Mouse (Mus musculus): Measurements from ENCODE around the gene Bub1. TPM values are rescaled to one million over a fixed set of nuclear protein-coding genes. Genes with fewer than 3 reads are reported as not detected.

Gene Bub1
- total RNA-seq (2021) = 1 to 10 TPM; 5.6 to 6.0 TPM

- DNase-seq = peak; percentile 95
- intact Hi-C loops (cut with DNase I) = no loop called here
Measured at GRCm38 (mm10) chr2:127831401-127832102, at the start of gene Bub1. Gene Bub1, minus strand, starts transcription at chr2:127831865.

DNA sequence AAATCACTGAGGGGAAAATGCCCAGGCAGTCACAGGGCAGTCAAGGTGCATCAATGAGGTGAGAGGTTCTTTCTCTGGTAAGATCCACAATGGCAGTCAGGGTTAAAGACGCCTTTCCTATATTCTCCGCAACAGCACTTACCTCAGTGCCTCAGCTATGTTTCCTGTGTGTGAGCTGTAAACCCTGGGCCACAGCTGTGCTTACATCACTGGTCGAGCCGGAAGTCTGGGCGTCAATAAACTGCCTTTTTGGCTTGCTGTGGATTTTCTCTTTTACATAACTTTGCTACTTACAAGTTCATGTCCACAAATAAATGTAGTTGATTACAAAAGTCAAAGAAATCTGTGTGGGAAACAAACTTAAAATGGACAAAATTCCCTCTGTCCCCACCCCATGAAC, 49.4 kb upstream of the Bub1 start:
- intact Hi-C loops (cut with DNase I) = no loop called here
- DNase-seq = no peak

DNA sequence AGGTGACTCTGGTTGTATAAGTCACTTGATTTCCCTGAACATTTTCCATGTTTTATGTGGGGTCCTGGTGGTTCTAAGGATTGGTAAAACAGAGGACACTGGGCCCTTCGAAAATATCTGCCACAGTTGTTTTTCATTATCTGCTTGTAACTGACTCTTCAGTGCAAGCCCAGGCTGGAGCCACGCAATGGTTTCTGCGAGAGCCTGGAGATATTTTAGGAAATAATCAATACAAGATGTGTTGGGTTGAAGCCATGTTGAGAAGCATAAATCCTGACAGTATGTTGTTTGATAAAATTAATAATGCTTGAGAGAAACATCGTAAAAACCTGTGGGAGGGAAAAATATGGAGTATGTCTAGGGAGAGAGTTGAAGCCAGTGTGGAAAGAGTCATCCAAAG, 32.7 kb upstream of the Bub1 start:
- DNase-seq = no peak
- intact Hi-C loops (cut with DNase I) = no loop called here

DNA sequence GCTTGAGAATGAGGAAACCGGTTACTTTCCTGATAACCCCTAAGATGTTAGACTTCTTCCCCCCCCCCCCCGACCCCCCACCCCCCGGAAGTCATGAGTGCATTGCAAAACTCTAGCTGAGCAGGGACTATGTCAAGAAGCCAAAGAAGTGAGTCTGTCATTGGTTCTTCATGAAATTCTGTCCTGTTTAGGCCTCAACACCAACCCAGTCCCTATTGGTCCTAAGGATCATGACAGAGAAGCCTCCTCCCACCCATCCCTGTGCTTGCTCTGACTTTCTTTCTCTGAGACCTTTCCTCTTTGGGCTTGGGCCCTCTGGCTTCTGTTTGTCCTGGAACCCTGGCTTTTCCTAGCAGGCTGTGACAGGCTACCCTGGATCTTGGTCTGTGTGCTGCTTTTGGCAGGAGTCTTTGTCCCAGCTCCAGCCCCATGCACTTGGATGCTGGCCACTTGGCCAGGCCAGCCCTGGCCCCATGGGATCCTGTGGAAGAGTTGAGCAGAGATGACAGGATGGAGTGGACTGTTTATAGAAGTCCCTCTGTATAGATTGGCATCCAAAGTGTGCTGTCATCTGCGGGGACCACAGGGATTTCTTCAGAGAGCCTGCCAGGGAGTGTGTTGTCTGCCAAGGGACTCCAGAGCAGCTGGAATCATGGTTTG, 22.8 kb upstream of the Bub1 start:
- DNase-seq = peak; percentile 97
- intact Hi-C loops (cut with DNase I) = no loop called here

GRCm38 (mm10) chr2:127850371-127850770, 18.7 kb upstream of the Bub1 start:
- peak; percentile 21 to 26 for DNase-seq

GRCm38 (mm10) chr2:127846571-127846970, 14.9 kb upstream of the Bub1 start:
- DNase-seq = no peak
- intact Hi-C loops (cut with DNase I) = loop anchor here (5.0 kb wide), 1 partner anchor 239 kb away; no protein-coding TSS in a partner anchor

More at GRCm38 (mm10) chr2:127850371-127850770, 18.7 kb upstream of the Bub1 start:
- intact Hi-C loops (cut with DNase I) = no loop called here

DNA sequence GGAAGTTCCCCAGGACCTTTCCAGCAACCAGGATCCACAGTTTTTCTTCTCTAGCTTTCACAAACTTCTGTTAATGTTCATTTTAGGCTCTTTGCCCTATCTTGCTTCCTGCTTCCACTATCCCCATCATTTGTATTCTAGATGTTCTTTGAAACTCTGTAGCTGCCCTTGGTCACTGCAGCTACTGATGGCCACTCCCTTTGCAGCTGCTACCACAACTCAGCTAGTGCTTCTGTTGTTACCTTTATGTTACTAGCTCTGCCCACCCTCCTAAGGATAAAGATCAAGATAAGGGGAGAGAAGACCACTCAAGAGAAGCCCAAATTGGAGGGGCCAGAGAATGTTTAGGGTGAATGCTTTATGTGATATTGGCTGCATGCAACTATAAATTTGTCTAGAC, 14.3 kb upstream of the Bub1 start:
- intact Hi-C loops (cut with DNase I) = loop anchor here (5.0 kb wide), 1 partner anchor 239 kb away; no protein-coding TSS in a partner anchor
- no peak for DNase-seq

DNA sequence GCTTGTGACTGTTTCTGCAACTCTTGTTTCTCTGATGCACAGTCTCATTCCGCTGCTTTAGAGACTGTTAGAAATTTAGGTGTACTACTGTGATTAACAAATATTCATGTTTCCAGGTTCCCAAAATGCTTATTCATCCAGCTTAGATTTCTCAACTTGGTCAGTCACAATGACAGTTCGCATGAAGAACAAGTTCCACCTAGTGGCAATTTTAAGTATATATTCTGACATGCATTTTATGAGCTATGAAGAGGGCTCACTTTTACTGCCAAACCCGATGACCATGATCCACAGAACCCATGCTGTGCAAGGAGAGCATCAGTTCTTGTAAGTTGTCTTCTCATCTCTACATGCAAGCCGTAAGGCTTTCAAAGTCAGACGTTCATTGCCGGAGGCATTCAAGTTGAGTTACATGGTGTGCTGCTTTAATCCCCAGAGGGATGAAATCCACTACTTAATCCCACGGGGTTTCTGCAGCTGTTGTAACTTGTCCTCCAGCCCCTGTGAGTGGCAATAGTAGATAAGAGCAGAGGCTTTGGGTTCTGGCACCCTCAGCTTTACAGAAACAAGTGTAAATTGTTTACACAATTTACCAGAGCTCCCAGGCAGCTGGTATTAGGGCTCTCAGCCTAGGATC, 13.8 kb upstream of the Bub1 start:
- intact Hi-C loops (cut with DNase I) = loop anchor here (5.0 kb wide), 1 partner anchor 238 kb away; no protein-coding TSS in a partner anchor
- peak in 1 of 2 experiments; percentile 27 for DNase-seq

DNA sequence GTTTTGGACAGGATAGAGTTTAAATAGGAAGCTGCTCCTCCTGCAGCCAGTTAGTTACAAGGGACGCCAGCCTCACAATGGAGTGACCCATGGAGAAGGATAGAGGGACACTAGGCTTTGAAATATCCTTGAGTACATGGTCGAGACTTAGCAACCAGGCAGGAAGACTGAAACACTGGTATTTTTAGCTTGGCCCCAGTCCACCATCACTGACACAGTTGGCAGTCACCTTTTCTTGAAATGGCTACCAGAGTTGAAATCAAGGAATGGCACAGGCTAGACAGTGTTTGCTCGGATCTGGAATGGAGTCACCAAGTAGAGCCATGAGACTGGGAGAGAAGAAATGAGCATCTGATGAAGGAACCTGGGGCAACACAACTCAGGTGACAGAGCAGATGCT, 10.8 kb upstream of the Bub1 start:
- intact Hi-C loops (cut with DNase I) = no loop called here
- no peak for DNase-seq

DNA sequence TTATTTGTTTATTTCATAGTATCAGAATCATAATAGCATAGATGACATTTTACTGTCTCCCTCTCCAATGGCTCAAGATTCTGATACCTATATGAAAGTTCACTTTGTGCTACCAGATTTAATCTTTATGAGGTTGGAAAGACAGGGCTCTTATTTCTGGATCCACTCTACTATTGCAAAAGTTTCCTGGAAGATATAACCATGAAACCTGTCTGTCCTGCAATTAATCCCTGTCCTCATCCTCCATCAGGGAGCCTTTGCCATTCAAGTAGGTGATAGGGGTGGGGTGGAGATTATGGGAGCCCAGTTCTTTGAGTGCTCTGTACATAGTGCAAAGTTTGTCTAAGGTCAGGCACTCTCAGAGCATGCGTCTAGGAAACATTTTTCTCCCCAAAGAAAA, 9.7 kb upstream of the Bub1 start:
- intact Hi-C loops (cut with DNase I) = no loop called here
- DNase-seq = no peak

DNA sequence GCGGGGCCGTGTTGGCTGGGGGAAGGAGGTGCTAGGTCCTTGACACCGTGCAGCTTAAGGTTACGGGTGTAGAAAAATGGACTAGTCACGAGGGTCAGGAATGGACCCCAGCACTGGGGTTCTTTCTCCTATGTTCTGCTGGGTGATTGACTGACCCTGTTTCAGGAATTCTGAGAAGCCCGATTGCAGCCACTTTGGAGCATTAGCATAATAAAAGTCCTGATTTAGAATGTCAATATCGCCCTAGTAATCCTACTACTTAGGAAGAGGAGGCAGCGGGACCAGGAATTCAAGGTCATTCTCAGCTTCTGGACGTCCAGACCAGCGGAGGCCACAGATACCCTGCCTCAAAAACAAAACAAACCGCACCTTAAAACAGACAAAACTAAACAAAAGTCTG, 7.8 kb upstream of the Bub1 start:
- intact Hi-C loops (cut with DNase I) = no loop called here
- DNase-seq = no peak

- intact Hi-C loops (cut with DNase I) = no loop called here
- DNase-seq = no peak
Measured at GRCm38 (mm10) chr2:127838576-127838975, 6.9 kb upstream of the Bub1 start, which contains the start of gene Acoxl. Gene Acoxl, plus strand, starts transcription at chr2:127838876.

DNA sequence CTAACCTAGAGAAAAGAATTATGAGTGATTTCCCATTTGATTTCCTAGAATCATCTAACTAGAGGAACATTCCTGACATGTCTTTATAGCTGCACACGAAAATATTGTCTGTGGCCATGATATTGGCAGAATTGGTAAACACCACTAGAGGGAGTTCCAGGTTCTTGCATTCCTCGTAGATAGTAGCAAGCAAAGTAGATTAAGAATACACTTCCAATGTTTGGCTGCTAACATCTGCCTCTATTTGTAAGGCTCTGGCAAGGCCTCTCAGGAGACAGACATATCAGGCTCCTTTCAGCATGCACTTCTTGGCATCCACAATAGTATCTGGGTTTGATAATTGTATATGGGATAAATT, 1.1 kb upstream of the Bub1 start:
- no peak for DNase-seq
- intact Hi-C loops (cut with DNase I) = no loop called here

GRCm38 (mm10) chr2:127832103-127832832, 603 bp upstream of the Bub1 start:
- DNase-seq = no peak
- intact Hi-C loops (cut with DNase I) = no loop called here

DNA sequence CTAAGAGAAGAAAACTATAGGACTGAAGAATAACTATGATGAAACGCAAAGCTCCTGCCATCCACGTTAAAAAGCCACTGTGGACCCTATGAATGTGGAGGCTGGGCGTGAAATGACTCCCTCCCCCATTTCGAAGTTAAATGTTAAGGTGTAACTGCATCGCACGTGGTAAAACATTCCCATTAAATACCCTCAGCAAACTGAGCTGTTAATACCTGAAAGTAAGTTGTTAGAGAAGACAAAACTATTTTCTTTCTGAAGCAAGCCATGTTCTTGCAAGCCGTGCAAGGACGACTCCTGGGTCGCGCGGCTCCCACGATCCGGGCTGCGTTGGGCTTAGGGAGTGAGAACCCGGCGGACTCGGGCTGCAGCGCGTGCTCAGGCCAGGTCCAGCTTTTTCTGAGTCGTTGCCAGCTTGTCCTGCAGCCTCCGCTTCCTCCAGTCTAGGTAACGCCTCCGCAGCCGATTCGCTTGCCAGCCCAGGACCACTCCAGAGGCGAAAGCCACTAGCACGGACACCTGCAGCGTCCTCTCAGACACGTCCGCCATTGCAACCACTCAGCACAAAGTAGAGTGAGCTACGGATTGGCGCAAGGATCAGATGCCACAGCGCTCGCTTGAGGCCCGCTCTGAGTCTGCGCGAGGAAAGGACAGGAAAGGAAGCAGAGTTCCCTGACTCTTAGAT, 39.6 kb downstream of the Bub1 start, which contains the start of gene Mtln:
Gene Mtln (minus strand): TSS at position 570 of the 685 bp plus-strand sequence.
- intact Hi-C loops (cut with DNase I) = loop anchor here (5.0 kb wide), 1 partner anchor 205 kb away; the partner anchor contains the start of genes Mrps5 and Zfp661

GRCm38 (mm10) chr2:127789651-127790270, 41.9 kb downstream of the Bub1 start:
- no peak for DNase-seq
- intact Hi-C loops (cut with DNase I) = loop anchor here (5.0 kb wide), 1 partner anchor 202 kb away; the partner anchor contains the start of genes Mrps5 and Zfp661

More for the DNA sequence above, 39.6 kb downstream of the Bub1 start, which contains the start of gene Mtln:
- DNase-seq = peak; percentile 92

DNA sequence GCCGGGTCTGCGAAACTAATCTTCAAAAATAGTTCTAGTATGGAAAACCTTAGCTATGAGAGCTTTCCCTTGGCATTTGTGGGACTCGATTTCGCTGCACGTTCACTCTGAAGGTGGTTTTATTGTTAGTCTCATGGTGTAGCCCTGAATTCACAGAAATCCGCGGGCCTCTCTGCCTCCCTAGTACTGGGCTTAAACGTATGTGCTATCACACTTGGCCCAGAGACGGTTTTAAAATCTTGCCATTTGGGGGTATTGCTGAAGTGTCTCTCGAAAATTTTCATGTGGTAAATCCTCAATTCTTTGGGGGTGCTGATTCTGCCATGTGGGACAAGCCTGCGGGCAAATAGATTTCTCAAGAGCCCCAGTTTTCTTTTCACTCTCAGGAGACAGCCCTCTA, 42.5 kb downstream of the Bub1 start:
- no peak for DNase-seq
- intact Hi-C loops (cut with DNase I) = no loop called here

DNA sequence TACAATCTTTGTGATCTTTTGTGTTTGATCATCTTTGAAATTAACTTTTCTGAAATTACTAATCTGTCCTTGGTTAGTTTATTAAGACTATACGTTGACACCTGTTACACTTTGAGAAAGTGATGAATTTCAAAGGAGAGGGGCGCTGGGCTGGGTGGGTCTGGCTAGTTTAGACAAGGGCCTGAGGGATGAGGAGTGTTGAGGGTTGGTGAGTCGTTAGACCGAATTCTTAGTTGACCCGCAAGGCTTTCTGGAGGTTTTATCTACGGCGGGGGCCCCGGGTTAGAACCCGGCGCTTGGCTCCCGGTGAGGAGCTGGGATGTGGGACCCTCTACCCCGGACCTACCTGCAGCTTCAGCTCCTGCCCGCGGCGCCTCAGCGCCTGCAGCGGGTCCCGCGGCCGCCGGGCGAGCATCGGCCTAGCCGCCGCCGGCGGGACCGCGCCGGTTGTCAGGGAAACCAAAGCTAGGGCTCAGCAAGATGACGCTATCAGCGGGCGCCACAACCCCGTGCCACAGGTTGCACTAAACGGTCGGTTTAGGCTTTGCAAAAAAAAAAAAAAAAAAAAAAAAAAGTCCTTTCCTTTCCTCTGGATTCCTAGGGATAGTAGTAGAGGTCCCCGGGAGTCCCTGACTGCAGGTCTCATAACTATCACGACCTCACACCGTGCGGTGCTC, 43.1 kb downstream of the Bub1 start, which contains the start of gene Nphp1:
Gene Nphp1 (minus strand): TSS at position 458 of the 677 bp plus-strand sequence.
- DNase-seq = peak; percentile 90 to 91
- intact Hi-C loops (cut with DNase I) = no loop called here

- intact Hi-C loops (cut with DNase I) = no loop called here
Measured at GRCm38 (mm10) chr2:127787226-127787625, 44.4 kb downstream of the Bub1 start.

More at GRCm38 (mm10) chr2:127787226-127787625, 44.4 kb downstream of the Bub1 start:
- no peak for DNase-seq

All from heart, postnatal 10 days (tissue).